Mouse (Mus musculus) retina, postnatal 7 days (tissue): ENCODE results near the gene Sorcs3.

Source experiments
- DNase-seq: peaks from one replicate; pipeline ENCODE4 v3.0.0-alpha.2; 2012; ENCODE audit warnings: low read depth, low spot score

Gene Sorcs3

GRCm38 (mm10) chr19:48523803-48524202, 318.0 kb downstream of the Sorcs3 start:
- DNase-seq: no peak

GRCm38 (mm10) chr19:48524527-48525214, 318.8 kb downstream of the Sorcs3 start:
- DNase-seq: no peak

GRCm38 (mm10) chr19:48533582-48533981, 327.8 kb downstream of the Sorcs3 start:
- no peak for DNase-seq

GRCm38 (mm10) chr19:48544294-48544693, 338.5 kb downstream of the Sorcs3 start:
- no peak for DNase-seq

- DNase-seq: no peak
These were observed 339.8 kb downstream of the Sorcs3 start for GRCm38 (mm10) chr19:48545421-48546132.

GRCm38 (mm10) chr19:48546133-48546448, 340.3 kb downstream of the Sorcs3 start:
- no peak for DNase-seq

GRCm38 (mm10) chr19:48548143-48548881, 342.5 kb downstream of the Sorcs3 start:
- no peak for DNase-seq

GRCm38 (mm10) chr19:48559432-48559831, 353.6 kb downstream of the Sorcs3 start:
- no peak for DNase-seq

GRCm38 (mm10) chr19:48575736-48576135, 369.9 kb downstream of the Sorcs3 start:
- DNase-seq: no peak

- DNase-seq: no peak
These were observed 371.3 kb downstream of the Sorcs3 start for GRCm38 (mm10) chr19:48577169-48577568.

GRCm38 (mm10) chr19:48584938-48585560, 379.2 kb downstream of the Sorcs3 start:
- DNase-seq: no peak

- no peak for DNase-seq
These were observed 411.1 kb downstream of the Sorcs3 start for GRCm38 (mm10) chr19:48616951-48617350.

GRCm38 (mm10) chr19:48630671-48631327, 425.0 kb downstream of the Sorcs3 start:
- DNase-seq: no peak

- no peak for DNase-seq
These were observed 436.7 kb downstream of the Sorcs3 start for GRCm38 (mm10) chr19:48642566-48642965.

- DNase-seq: no peak
These were observed 444.1 kb downstream of the Sorcs3 start for GRCm38 (mm10) chr19:48649941-48650340.

GRCm38 (mm10) chr19:48651617-48652016, 445.8 kb downstream of the Sorcs3 start:
- no peak for DNase-seq

GRCm38 (mm10) chr19:48660201-48660600, 454.4 kb downstream of the Sorcs3 start:
- no peak for DNase-seq

GRCm38 (mm10) chr19:48679896-48680295, 474.1 kb downstream of the Sorcs3 start:
- no peak for DNase-seq

GRCm38 (mm10) chr19:48682485-48682884, 476.7 kb downstream of the Sorcs3 start:
- no peak for DNase-seq

GRCm38 (mm10) chr19:48686369-48686768, 480.5 kb downstream of the Sorcs3 start:
- DNase-seq: no peak

- no peak for DNase-seq
These were observed 494.4 kb downstream of the Sorcs3 start for GRCm38 (mm10) chr19:48700111-48700658.
